In genomic region chr11:121340287-121340686, GRCm38 (mm10) we compare ENCODE assay signal across 25 mouse cellular contexts. TPM values are rescaled to one million over a fixed set of nuclear protein-coding genes. Genes with fewer than 3 reads are reported as not detected.
DNase-seq lines count a peak whose midpoint lies in the region; ATAC-seq and TF ChIP-seq lines count a peak whose summit lies in the region.
"Had no signal": no experiment of that assay in that cellular context is flagged by ENCODE, and none has a peak within 500 bp of the region (broad histone marks: within the 10 kb centered on the region; RNA-seq: fewer than 3 reads in every experiment).

No protein-coding gene starts in this region.

- no peak for TF ChIP-seq EP300 in liver, postnatal 0 days (IDR thresholded peaks at IDR 0.05; ENCODE audit: low read depth)

- DNase-seq in liver, embryonic 11.5 days (ENCODE audit: low spot score): no peak
- no peak for DNase-seq in liver, postnatal 0 days
- no peak for DNase-seq in hindbrain, embryonic 10.5 days (ENCODE audit: low spot score)
- DNase-seq in frontal cortex, postnatal 10 days (ENCODE audit: low spot score in 2 of 2): no peak
- DNase-seq: adrenal gland, postnatal 10 days; cerebellum, adult 11-12 months; cerebellum, postnatal 10 days; kidney, adult 18-20 months; kidney, postnatal 4 days; lung, postnatal 36 days; retina, postnatal 1 day; right cerebral cortex, postnatal 14 days; thymus, postnatal 4 days had no signal

- no peak for TF ChIP-seq CTCF in liver, postnatal 0 days (IDR thresholded peaks at IDR 0.05; ENCODE audit: low read depth)

- peak overlapping the region; percentile 41; the same call in 1 of the 2 replicates for H3K27ac ChIP-seq in liver, embryonic 11.5 days (ENCODE audit: low read depth, low read length)
- no peak overlapping the region for H3K27ac ChIP-seq in liver, postnatal 0 days (ENCODE audit: low read depth)
- no peak overlapping the region for H3K27ac ChIP-seq in hindbrain, embryonic 10.5 days
- H3K27ac ChIP-seq: kidney, embryonic 15.5 days; limb, embryonic 10.5 days; limb, embryonic 15.5 days; midbrain, embryonic 15.5 days; neural tube, embryonic 15.5 days had no signal

- H3K4me3 ChIP-seq in liver, embryonic 11.5 days (ENCODE audit: low read depth, low read length): no peak overlapping the region
- H3K4me3 ChIP-seq in liver, postnatal 0 days (ENCODE audit: low read depth, low read length): no peak overlapping the region
- H3K4me3 ChIP-seq in hindbrain, embryonic 10.5 days: no peak overlapping the region
- H3K4me3 ChIP-seq: erythroblast, embryonic 14.5 days; kidney, embryonic 15.5 days; limb, embryonic 10.5 days; limb, embryonic 15.5 days; midbrain, embryonic 15.5 days; neural tube, embryonic 15.5 days had no signal

- H3K4me2 ChIP-seq in liver, embryonic 11.5 days: no peak overlapping the region
- H3K4me2 ChIP-seq in liver, postnatal 0 days (ENCODE audit: low read depth, low read length): no peak overlapping the region
- H3K4me2 ChIP-seq: kidney, embryonic 15.5 days; limb, embryonic 15.5 days; midbrain, embryonic 15.5 days; neural tube, embryonic 15.5 days had no signal

- H3K9me3 ChIP-seq in liver, embryonic 11.5 days (ENCODE audit: control insufficient read depth, low read length): no peaks in the 10 kb centered on the region
- H3K9me3 ChIP-seq in liver, postnatal 0 days (ENCODE audit: low read length): no peaks in the 10 kb centered on the region
- H3K9me3 ChIP-seq in hindbrain, embryonic 10.5 days: no peaks in the 10 kb centered on the region
- H3K9me3 ChIP-seq: G1E; kidney, embryonic 15.5 days; limb, embryonic 10.5 days; limb, embryonic 15.5 days; midbrain, embryonic 15.5 days; neural tube, embryonic 15.5 days had no signal

- no peaks in the 10 kb centered on the region for H3K27me3 ChIP-seq in liver, embryonic 11.5 days (replicated peaks; ENCODE audit: control insufficient read depth, insufficient read depth, low read length)
- H3K27me3 ChIP-seq in liver, postnatal 0 days (ENCODE audit: insufficient read depth, low read length): no peaks in the 10 kb centered on the region
- no peaks in the 10 kb centered on the region; the same call in 1 of the 2 replicates for H3K27me3 ChIP-seq in hindbrain, embryonic 10.5 days (ENCODE audit: insufficient read depth, poor library complexity, severe bottlenecking)
- H3K27me3 ChIP-seq: kidney, embryonic 15.5 days; limb, embryonic 15.5 days; midbrain, embryonic 15.5 days; neural tube, embryonic 15.5 days; Patski had no signal

- 75% methylated on average over 1 of the region's 1 CpGs for WGBS in liver, embryonic 11.5 days
- WGBS in liver, postnatal 0 days (ENCODE audit: insufficient replicate concordance): 55% methylated on average over 1 of the region's 1 CpGs
- 89% methylated on average over 1 of the region's 1 CpGs for WGBS in hindbrain, embryonic 10.5 days

- peaks cover 9% of the 10 kb centered on the region; the same call in 1 of the 2 replicates for H3K36me3 ChIP-seq in liver, embryonic 11.5 days (ENCODE audit: control insufficient read depth, insufficient read depth, low read length)
- peaks cover 30% of the 10 kb centered on the region for H3K36me3 ChIP-seq in liver, postnatal 0 days (replicated peaks; ENCODE audit: insufficient read depth, low read length)
- peaks cover 76% of the 10 kb centered on the region for H3K36me3 ChIP-seq in hindbrain, embryonic 10.5 days

- ATAC-seq in liver, embryonic 11.5 days (replicated peaks; ENCODE audit: low FRiP score): no peak
- no peak for ATAC-seq in liver, postnatal 0 days
- peak; percentile 69 for ATAC-seq in granulocyte monocyte progenitor cell, adult 5-6 weeks (replicated peaks; ENCODE audit: poor library complexity, severe bottlenecking)
- peak; percentile 51; the same call in 1 of the 2 replicates for ATAC-seq in megakaryocyte, adult 5-6 weeks (ENCODE audit: poor library complexity, severe bottlenecking)
- ATAC-seq: forebrain, embryonic 16.5 days; hindbrain, embryonic 16.5 days; midbrain, embryonic 15.5 days; Patski had no signal

- no peak overlapping the region for H3K9ac ChIP-seq in liver, embryonic 11.5 days (ENCODE audit: low read depth, low read length)
- H3K9ac ChIP-seq in liver, postnatal 0 days (replicated peaks): no peak overlapping the region
- H3K9ac ChIP-seq: kidney, embryonic 15.5 days; limb, embryonic 15.5 days; midbrain, embryonic 15.5 days; neural tube, embryonic 15.5 days had no signal

- H3K4me1 ChIP-seq in liver, embryonic 11.5 days (replicated peaks; ENCODE audit: control insufficient read depth, insufficient read depth, low read length): peaks cover 5% of the 10 kb centered on the region; the same call in 1 of the 2 replicates
- H3K4me1 ChIP-seq in liver, postnatal 0 days (ENCODE audit: insufficient read depth): peaks cover 6% of the 10 kb centered on the region
- no peaks in the 10 kb centered on the region for H3K4me1 ChIP-seq in hindbrain, embryonic 10.5 days (replicated peaks)
- H3K4me1 ChIP-seq: kidney, embryonic 15.5 days; limb, embryonic 10.5 days; limb, embryonic 15.5 days; midbrain, embryonic 15.5 days; neural tube, embryonic 15.5 days had no signal

RNA-seq across cellular contexts. Expression of gene Wdr45b, which starts 14.0 kb away (rescaled TPM):
- polyA plus RNA-seq in liver, embryonic 11.5 days (2014; fragmentation: Nextera tagmentation; extraction: Ambion mirVana): 53.3 and 55.4 TPM in 2 replicates
- 16.6 and 16.7 TPM in 2 replicates for polyA plus RNA-seq in liver, postnatal 0 days (2015; fragmentation: Nextera tagmentation; extraction: Ambion mirVana)
- total RNA-seq in granulocyte monocyte progenitor cell, adult 5-6 weeks (2014; fragmentation: Nextera tagmentation): 31.3 and 68.7 TPM in 2 replicates
- 42.4 and 52.4 TPM in 2 replicates for total RNA-seq in granulocyte monocyte progenitor cell, adult 5-6 weeks (2017)
- 48.1 and 56.5 TPM in 2 replicates for total RNA-seq in megakaryocyte, adult 5-6 weeks (2015)
- 52.1 and 55.1 TPM in 2 replicates for total RNA-seq in megakaryocyte, adult 5-6 weeks (2017)
- 97.6 and 99.9 TPM in 2 replicates for polyA plus RNA-seq in hindbrain, embryonic 10.5 days (2016; fragmentation: Nextera tagmentation; extraction: Ambion mirVana)

RNA-seq across cellular contexts. Expression of gene Rab40b, which starts 47.8 kb away (rescaled TPM):
- 0.94 and 1.2 TPM in 2 replicates for polyA plus RNA-seq in liver, embryonic 11.5 days (2014; fragmentation: Nextera tagmentation; extraction: Ambion mirVana)
- 0.58 and 0.60 TPM in 2 replicates for polyA plus RNA-seq in liver, postnatal 0 days (2015; fragmentation: Nextera tagmentation; extraction: Ambion mirVana)
- total RNA-seq in granulocyte monocyte progenitor cell, adult 5-6 weeks (2014; fragmentation: Nextera tagmentation): 0.71 TPM in 1 of 2 replicates, not detected in the other
- total RNA-seq in granulocyte monocyte progenitor cell, adult 5-6 weeks (2017): not detected in 2 replicates
- total RNA-seq in megakaryocyte, adult 5-6 weeks (2015): 0.39 TPM in 1 of 2 replicates, not detected in the other
- total RNA-seq in megakaryocyte, adult 5-6 weeks (2017): not detected in 2 replicates
- polyA plus RNA-seq in hindbrain, embryonic 10.5 days (2016; fragmentation: Nextera tagmentation; extraction: Ambion mirVana): 2.3 and 3.1 TPM in 2 replicates
- total RNA-seq: G1E had no signal
- polyA plus RNA-seq: G1E had no signal

Comparison
In these comparisons a context has a peak if more than half of its experiments do, and no peak if none do; other contexts are left out.
1. ATAC-seq: peak in granulocyte monocyte progenitor cell, adult 5-6 weeks (single experiment) and megakaryocyte, adult 5-6 weeks (single experiment); none in liver, embryonic 11.5 days (single experiment) and liver, postnatal 0 days (single experiment).